Mouse (Mus musculus) MEL (cell line): ENCODE measurements around the gene Gm42674.

Experiments used
- TAL1 ChIP-seq: IDR thresholded peaks from 2 replicates; pipeline ENCODE4 v1.6.1; 2012; ENCODE audit warnings: mild to moderate bottlenecking, inconsistent platforms, low read length, moderate library complexity, mixed read lengths
- ZMIZ1 ChIP-seq: IDR thresholded peaks from 2 replicates; pipeline ENCODE4 v1.6.1; 2012; ENCODE audit warnings: low read depth, mild to moderate bottlenecking, inconsistent platforms, low read length, improper control_type of control experiment, moderate library complexity

GRCm38 (mm10) chr3:90560008-90560628, 41.6 kb upstream of the Gm42674 start, which contains the start of gene S100a3:
- TF ChIP-seq TAL1 (no peak), ZMIZ1 (no peak)
